Mouse (Mus musculus): ENCODE measurements around the gene Surf4.
A peak's percentile ranks its signal among the peaks of the same experiment; 100 is the strongest.

Surf4 gene

GRCm38 (mm10) chr2:26932473-26933303, 1.0 kb downstream of the Surf4 start:
- peak; percentile 61 for DNase-seq (ENCODE audit: extremely low read depth, insufficient read length, low spot score)

- peak; percentile 44 for DNase-seq (ENCODE audit: extremely low read depth, insufficient read length, low spot score)
Measured at GRCm38 (mm10) chr2:26930390-26930789, 3.3 kb downstream of the Surf4 start.

GRCm38 (mm10) chr2:26927745-26928476, 5.8 kb downstream of the Surf4 start:
- no peak for DNase-seq (ENCODE audit: extremely low read depth, insufficient read length, low spot score)

GRCm38 (mm10) chr2:26921784-26922183, 11.9 kb downstream of the Surf4 start:
- DNase-seq (ENCODE audit: extremely low read depth, insufficient read length, low spot score), result no peak

GRCm38 (mm10) chr2:26920190-26920855, 13.4 kb downstream of the Surf4 start:
- no peak for DNase-seq (ENCODE audit: extremely low read depth, insufficient read length, low spot score)

- DNase-seq (ENCODE audit: extremely low read depth, insufficient read length, low spot score), result no peak
Measured at GRCm38 (mm10) chr2:26919684-26920083, 14.0 kb downstream of the Surf4 start.

GRCm38 (mm10) chr2:26916738-26917137, 17.0 kb downstream of the Surf4 start:
- no peak for DNase-seq (ENCODE audit: extremely low read depth, insufficient read length, low spot score)

GRCm38 (mm10) chr2:26915927-26916728, 17.6 kb downstream of the Surf4 start, which contains the start of the genes Surf2 and Surf1:
Surf2 (plus strand) TSS chr2:26916367.
Surf1 (minus strand) TSS chr2:26916530.
- peak; percentile 87 for DNase-seq (ENCODE audit: extremely low read depth, insufficient read length, low spot score)

- DNase-seq (ENCODE audit: extremely low read depth, insufficient read length, low spot score), result no peak
Measured at GRCm38 (mm10) chr2:26914148-26914941, 19.4 kb downstream of the Surf4 start.

- DNase-seq (ENCODE audit: extremely low read depth, insufficient read length, low spot score), result no peak
Measured at GRCm38 (mm10) chr2:26913416-26914147, 20.1 kb downstream of the Surf4 start.

- DNase-seq (ENCODE audit: extremely low read depth, insufficient read length, low spot score), result no peak
Measured at GRCm38 (mm10) chr2:26912253-26912770, 21.4 kb downstream of the Surf4 start.

GRCm38 (mm10) chr2:26910994-26911765, 22.5 kb downstream of the Surf4 start:
- no peak for DNase-seq (ENCODE audit: extremely low read depth, insufficient read length, low spot score)

GRCm38 (mm10) chr2:26910124-26910993, 23.4 kb downstream of the Surf4 start, which contains the start of the genes Med22 and Rpl7a:
Med22 (minus strand) TSS chr2:26910677.
Rpl7a (plus strand) TSS chr2:26910764.
- DNase-seq (ENCODE audit: extremely low read depth, insufficient read length, low spot score), result peak; percentile 98

- no peak for DNase-seq (ENCODE audit: extremely low read depth, insufficient read length, low spot score)
Measured at GRCm38 (mm10) chr2:26909387-26909784, 24.3 kb downstream of the Surf4 start.

- DNase-seq (ENCODE audit: extremely low read depth, insufficient read length, low spot score), result no peak
Measured at GRCm38 (mm10) chr2:26908710-26909386, 24.9 kb downstream of the Surf4 start.

GRCm38 (mm10) chr2:26907109-26907508, 26.6 kb downstream of the Surf4 start:
- DNase-seq (ENCODE audit: extremely low read depth, insufficient read length, low spot score), result no peak
